Mouse (Mus musculus) gastrocnemius, postnatal 36 days (tissue): ENCODE measurements around the gene H2-Q10. TPM values are rescaled to one million over a fixed set of nuclear protein-coding genes. Genes with fewer than 3 reads are reported as not detected.
A peak's percentile ranks its signal among the peaks of the same experiment; 100 is the strongest.
"Not testable (repeated sequence)": the region's sequence is repeated elsewhere in the genome, so short reads cannot be mapped to it uniquely, and the experiment has no call there.

Experiments
- DNase-seq, 2 experiments: peaks; one replicate each; pipeline ENCODE4 v3.0.0; 2022
- intact Hi-C: fragments of 180-260 bp; cut with DNase I; formaldehyde crosslinking; loops from one replicate; pipeline ENCODE4 v1.15.1; 2025
- long read RNA-seq, 2 experiments: library from polyadenylated mRNA; stranded (forward); transcript quantifications; one replicate each; pipeline ENCODE4 v2.0.0; 2021
- total RNA-seq, 2 experiments: library from RNA; stranded (reverse); gene quantifications; 2 replicates each; pipeline ENCODE4 v1.2.3; 2021

H2-Q10 gene
- total RNA-seq = under 1 TPM; 0.10 to 0.13 TPM
- long read RNA-seq, experiment 1, partial matches to known transcripts = 0 of 1 reads
- long read RNA-seq, experiment 1, other reads (novel, unspliced or antisense) = 1 of 1 reads
- long read RNA-seq, experiment 2 = 0 reads

DNA sequence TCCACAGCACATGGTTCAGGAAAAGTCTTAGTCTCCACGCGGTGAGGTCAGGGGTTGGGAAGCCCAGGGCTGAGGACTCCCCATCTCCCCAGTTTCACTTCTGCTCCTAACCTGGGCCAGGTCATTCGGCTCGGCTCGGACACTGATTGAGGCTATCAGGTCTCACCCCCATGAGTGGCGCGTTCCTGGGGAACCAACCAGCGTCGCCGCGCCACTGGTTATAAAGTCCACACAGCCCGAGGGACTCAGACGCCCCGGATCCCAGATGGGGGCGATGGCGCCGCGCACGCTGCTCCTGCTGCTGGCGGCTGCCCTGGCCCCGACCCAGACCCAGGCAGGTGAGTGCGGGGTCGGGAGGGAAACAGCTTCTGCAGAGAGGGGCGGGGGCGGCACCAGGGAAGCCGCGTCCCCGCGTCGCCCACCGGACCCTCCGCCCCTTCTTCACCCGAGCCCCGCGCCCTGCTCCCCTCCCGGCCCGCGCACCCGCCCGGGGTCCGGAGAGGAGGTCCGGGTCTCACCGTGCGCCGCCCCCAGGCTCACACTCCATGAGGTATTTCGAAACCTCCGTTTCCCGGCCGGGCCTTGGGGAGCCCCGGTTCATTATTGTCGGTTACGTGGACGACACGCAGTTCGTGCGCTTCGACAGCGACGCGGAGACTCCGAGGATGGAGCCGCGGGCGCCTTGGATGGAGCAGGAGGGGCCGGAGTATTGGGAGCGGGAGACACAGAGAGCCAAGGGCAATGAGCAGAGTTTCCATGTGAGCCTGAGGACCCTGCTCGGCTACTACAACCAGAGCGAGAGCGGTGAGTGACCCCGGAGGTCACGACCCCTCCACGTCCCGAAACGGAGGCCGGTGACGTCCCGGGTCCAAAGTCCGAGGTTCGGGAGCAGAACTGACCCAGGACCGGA, at the start of gene H2-Q10:
TSS of gene H2-Q10 (plus strand) at position 248 of the 910 bp plus-strand sequence.
- no peak for DNase-seq
- intact Hi-C loops = no loop called here

DNA sequence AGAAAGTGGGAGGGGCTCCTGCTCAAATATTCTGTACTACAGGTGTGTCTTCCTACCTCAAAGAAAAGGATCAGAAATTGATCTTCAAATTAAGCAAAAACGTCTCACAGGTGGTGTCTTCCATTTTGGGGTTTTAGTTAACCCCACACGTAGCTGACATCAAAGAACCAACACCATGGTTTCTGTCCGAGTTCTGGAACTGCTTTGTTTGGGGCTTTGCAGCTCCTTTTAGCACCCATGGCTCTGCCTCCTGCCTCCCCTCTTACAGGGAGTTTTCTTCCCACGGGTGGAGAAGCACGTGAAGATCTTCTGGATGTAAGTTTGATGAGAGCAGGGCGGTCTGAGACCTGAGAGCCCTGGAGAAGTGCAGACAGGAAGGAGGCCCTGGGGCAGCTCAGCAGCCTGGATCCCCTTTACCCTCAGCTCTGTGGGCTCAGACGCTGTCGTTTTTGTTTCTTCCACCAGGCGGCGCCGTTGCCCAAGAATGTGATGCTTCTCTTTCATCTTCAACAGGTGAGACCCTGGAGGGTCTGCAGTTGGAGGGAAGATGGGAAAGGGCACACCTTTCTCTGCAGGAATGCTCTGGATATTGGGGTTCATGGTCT, 49.6 kb upstream of the H2-Q10 start:
- intact Hi-C loops = not testable (repeated sequence)

DNA sequence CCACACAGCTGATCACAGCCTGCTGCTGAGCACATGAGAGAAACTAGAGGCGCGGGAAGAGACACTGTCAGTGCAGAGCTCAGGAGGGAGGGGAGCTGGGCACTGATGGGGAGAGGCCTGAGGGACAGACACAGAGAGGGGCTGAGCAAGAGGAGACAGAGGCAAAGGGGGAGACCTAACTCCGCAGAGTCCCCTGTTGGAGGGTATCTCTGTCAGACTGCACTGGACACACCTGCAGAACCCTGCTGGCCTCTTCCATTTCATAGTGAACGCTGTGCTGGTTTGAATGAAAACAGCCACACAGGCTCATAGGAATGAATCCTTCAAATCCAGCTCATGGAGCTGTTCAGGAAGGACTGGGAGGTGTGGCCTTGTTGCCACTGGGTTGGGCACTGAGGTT, 48.6 kb upstream of the H2-Q10 start:
- DNase-seq, intact Hi-C loops: not testable (repeated sequence)

More for the DNA sequence above, 49.6 kb upstream of the H2-Q10 start:
- not testable (repeated sequence) for DNase-seq

DNA sequence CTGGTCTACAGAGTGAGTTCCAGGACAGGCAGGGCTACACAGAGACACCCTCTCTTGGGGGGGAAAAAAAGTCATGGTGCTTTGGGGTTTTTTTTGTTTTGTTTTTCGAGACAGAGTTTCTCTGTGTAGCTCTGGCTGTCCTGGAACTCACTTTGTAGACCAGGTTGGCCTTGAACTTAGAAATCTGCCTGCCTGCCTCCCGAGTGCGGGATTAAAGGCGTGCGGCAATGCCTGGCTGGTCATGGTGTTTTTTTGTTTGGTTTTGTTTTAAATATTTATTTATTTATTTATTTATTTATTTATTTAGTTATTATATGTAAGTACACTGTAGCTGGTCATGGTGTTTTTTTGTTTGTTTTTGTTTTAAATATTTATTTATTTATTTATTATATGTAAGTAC, 47.5 kb upstream of the H2-Q10 start:
- intact Hi-C loops, DNase-seq: not testable (repeated sequence)

DNA sequence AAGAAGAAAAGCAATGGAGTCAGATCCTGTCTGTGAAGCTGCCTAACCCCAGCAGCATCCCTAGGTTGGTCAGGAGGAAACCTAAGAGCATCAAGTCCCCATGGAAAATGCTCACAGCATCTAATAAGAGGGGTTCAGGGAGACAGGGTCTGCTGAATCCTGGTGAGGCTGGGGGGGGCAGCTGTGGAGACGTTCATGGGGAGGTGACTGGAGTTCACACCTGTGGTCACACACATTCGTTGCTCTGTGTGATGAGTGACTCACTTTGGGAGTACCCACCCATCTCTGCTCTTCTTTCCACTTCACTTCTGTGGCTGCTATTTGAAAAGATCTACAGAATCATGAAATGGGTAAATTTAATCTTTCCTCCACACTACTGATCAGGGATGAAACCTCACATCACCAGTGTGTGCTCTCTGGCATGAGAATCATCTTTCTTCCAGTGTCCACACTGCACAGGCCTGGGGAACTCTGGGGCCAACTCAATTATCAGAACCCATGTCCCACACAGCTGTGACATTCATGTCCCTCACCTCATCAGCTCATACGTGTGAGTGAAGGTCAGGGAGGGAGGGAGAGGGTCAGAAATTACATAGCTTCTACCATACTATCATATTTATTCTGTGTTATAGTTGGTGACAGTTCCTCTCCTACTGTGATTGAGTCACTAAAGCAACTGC, 46.6 kb upstream of the H2-Q10 start:
- DNase-seq, intact Hi-C loops: not testable (repeated sequence)

GRCm38 (mm10) chr17:35424106-35424505, 45.8 kb upstream of the H2-Q10 start:
- intact Hi-C loops, DNase-seq: not testable (repeated sequence)

DNA sequence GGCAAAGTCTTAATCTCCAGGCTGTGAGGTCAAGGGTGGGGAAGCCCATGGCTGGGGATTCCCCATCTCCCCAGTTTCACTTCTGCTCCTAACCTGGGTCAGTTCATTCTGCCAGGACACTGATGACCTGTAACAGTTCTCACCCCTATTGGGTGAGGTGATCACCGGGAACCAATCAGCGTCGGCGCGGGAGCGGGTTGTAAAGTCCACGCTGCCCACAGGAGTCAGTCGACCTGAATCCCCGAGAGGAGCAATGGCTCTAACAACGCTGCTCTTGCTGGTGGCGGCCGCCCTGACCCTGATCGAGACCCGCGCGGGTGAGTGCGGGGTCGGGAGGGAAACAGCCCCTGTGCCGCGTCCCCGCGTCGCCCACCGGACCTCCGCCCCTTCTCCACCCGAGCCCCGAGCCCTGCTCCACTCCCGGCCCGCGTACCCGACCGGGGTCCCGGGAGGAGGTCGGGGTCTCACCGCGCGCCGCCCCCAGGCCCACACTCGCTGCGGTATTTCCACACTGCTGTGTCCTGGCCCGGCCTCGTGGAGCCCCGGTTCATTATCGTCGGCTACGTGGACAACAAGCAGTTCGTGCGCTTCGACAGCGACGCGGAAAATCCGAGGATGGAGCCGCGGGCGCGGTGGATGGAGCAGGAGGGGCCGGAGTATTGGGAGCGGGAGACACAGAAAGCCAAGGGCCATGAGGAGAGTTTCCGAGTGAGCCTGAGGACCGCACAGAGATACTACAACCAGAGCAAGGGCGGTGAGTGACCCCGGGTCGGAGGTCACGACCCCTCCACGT, 45.1 kb upstream of the H2-Q10 start, which contains the start of gene H2-Q6:
TSS of gene H2-Q6 (plus strand) at position 227 of the 793 bp plus-strand sequence.
- intact Hi-C loops = not testable (repeated sequence)
- DNase-seq = peak in 1 of 2 experiments; percentile 40

GRCm38 (mm10) chr17:35425474-35425873, 44.4 kb upstream of the H2-Q10 start:
- DNase-seq, intact Hi-C loops: not testable (repeated sequence)

DNA sequence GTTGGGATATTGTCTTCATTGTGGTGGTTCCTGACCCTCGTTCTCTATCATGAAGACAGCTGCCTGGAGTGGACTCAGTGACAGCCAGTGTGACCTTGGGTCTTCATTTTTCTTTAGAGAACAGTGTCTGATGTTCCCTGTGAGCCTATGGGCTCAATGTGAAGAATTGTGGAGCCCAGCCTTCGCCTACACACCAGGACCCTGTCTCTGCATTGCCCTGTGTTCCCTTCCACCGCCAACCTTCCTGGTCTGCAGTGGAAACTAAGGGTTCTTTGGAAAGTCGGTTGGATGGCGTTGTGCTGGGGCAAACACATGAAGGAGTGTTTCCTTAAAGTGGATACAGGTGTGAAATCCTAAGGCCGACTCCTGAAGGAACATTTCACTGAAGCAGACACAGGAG, 41.0 kb upstream of the H2-Q10 start:
- intact Hi-C loops, DNase-seq: not testable (repeated sequence)

GRCm38 (mm10) chr17:35430671-35431070, 39.2 kb upstream of the H2-Q10 start:
- DNase-seq, intact Hi-C loops: not testable (repeated sequence)

DNA sequence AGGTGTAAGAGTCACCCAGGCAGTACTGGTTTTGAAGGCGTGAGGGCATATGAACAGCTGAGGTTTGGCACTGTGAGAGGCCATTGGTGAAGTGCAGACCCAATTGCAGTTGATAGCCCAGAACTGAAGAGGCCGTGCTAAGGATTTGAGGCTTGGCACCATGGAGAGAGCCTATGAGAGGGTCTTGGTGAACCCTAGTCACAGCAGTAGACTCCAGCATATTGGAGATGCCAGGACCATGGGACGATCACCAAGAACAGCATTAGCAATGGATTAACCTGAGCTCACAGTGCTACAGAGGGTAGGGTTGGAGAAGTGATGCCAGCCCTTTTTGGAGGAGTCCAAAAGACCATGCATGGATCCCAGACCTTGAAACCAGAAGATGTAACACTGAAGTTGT, 37.7 kb upstream of the H2-Q10 start:
- intact Hi-C loops, DNase-seq: not testable (repeated sequence)

DNA sequence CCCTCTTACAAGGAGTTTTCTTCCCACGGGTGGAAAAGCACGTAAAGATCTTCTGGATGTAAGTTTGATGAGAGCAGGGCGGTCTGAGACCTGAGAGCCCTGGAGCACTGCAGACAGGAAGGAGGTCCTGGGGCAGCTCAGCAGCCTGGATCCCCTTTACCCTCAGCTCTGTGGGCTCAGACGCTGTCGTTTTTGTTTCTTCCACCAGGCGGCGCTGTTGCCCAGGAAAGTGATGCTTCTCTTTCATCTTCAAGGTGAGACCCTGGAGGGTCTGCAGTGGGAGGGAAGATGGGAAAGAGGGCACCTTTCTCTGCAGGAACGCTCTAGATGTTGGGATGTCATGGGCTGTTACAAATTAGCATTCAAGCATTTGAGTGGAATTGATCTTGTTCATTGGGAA, 35.1 kb upstream of the H2-Q10 start:
- DNase-seq, intact Hi-C loops: not testable (repeated sequence)

DNA sequence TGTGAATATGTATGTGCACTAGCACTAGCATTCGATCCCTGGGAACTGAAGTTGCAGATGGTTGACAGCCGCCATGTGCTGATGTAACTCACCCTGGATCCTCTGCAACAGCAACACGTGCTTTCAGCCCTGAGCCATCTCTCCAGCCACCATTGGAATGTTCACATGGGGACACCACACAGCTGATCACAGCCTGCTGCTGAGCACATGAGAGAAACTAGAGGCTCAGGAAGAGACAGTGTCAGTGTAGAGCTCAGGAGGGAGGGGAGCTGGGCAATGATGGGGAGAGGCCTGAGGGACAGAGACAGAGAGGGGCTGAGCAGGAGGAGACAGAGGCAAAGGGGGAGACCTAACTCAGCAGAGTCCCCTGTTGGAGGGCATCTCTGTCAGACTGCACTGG, 34.3 kb upstream of the H2-Q10 start:
- DNase-seq, intact Hi-C loops: not testable (repeated sequence)

DNA sequence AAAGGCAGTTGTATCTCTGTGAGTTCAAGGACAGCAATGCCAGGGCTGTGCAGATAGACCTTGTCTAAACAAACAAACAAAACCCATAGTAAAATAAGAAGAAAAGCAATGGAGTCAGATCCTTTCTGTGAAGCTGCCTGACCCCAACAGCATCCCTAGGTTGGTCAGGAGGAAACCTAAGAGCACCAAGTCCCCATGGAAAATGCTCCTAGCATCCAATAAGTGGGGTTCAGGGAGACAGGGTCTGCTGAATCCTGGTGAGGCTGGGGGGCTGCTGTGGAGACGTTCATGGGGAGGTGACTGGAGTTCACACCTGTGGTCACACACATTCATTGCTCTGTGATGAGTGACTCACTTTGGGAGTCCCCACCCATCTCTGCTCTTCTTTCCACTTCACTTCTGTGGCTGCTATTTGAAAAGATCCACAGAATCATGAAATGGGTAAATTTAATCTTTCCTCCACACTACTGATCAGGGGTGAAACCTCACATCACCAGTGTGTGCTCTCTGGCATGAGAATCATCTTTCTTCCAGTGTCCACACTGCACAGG, 32.4 kb upstream of the H2-Q10 start:
- intact Hi-C loops = not testable (repeated sequence)

DNA sequence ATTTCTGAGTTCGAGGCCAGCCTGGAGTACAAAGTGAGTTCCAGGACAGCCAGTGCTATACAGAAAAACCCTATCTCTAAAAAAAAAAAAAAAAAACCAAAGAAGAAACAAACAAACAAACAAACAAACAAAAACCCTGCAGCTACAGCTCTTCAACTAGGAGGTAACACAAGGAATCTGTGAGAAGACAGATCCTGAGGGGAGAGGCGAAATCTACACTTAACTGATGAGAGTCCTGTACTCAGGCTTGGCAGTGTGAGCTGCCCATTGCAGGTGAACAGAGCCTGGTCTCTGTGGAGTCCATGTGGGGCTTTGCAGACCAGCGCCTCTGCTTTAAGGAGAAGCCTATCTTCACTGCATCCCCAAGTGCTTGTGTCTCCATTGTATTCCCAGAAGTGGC, 31.5 kb upstream of the H2-Q10 start:
- DNase-seq = peak in 1 of 2 experiments; percentile 3
- intact Hi-C loops = not testable (repeated sequence)

More for the DNA sequence above, 32.4 kb upstream of the H2-Q10 start:
- DNase-seq = not testable (repeated sequence)

DNA sequence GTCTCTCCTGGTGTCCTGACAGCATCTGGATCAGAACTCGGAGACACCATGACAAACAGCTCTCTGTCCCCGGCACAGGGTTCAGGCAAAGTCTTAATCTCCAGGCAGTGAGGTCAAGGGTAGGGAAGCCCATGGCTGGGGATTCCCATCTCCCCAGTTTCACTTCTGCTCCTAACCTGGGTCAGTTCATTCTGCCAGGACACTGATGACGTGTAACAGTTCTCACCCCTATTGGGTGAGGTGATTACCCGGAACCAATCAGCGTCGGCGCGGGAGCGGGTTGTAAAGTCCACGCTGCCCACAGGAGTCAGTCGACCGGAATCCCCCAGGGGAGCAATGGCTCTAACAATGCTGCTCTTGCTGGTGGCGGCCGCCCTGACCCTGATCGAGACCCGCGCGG, 31.0 kb upstream of the H2-Q10 start, which contains the start of gene H2-Q7:
TSS of gene H2-Q7 (plus strand) at position 271 of the 400 bp plus-strand sequence.
- intact Hi-C loops = not testable (repeated sequence)
- DNase-seq = peak; percentile 51 to 52

- DNase-seq = peak in 1 of 2 experiments; percentile 19
- intact Hi-C loops = not testable (repeated sequence)
Observed at GRCm38 (mm10) chr17:35439295-35439747, 30.6 kb upstream of the H2-Q10 start.

- DNase-seq = peak in 1 of 2 experiments; percentile 10
- intact Hi-C loops = not testable (repeated sequence)
Observed at GRCm38 (mm10) chr17:35439925-35440645, 29.8 kb upstream of the H2-Q10 start.
